Mouse (Mus musculus): ENCODE data around the gene Hmgxb4. TPM values are rescaled to one million over a fixed set of nuclear protein-coding genes. Genes with fewer than 3 reads are reported as not detected.
A peak's percentile ranks its signal among the peaks of the same experiment; 100 is the strongest.
"Not testable (repeated sequence)": the region's sequence is repeated elsewhere in the genome, so short reads cannot be mapped to it uniquely, and the experiment has no call there.

The Hmgxb4 gene
- polyA plus RNA-seq (2012; ENCODE audit: insufficient read depth, insufficient read length, low replicate concordance, missing spikeins) = not detected in 2 replicates

DNA sequence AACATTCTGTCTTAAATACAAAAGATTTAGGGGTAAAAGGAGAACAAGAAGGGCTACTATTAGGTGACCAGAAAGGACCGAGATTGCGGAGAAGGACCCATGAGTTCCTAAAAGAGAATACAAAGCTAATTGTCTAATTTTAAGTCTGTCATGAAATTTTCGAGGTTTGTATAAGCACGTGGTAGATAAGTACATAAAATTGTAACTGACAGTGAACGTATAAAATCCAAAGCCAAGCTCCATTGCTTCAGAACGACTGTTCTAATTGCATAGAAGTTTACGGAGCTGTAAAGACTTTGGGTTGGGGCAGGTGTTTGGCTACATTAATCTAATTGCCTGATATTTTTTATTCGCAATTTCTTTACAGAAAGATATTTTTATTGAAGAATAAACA, at the start of gene Hmgxb4:
TSS of gene Hmgxb4 (plus strand) at position 276 of the 394 bp plus-strand sequence.
- H3K4me3 ChIP-seq (ENCODE audit: insufficient read depth, low read depth, low read length) = peak within 1 kb of the TSS; percentile 70
- 1% methylated on average over 8 of the region's 8 CpGs for WGBS
- H3K4me1 ChIP-seq (ENCODE audit: control insufficient read depth, insufficient read depth, low read length) = peaks cover 2% of the 10 kb centered on the region; the same call in 1 of the 2 replicates
- no peak within 1 kb of the TSS for H3K27ac ChIP-seq (ENCODE audit: insufficient read depth, low read depth, low read length)
- no peak for TF ChIP-seq POLR2A (IDR thresholded peaks at IDR 0.05; ENCODE audit: insufficient read depth, low read depth, low read length)
- TF ChIP-seq CTCF (IDR thresholded peaks at IDR 0.05; ENCODE audit: insufficient read depth, low read depth, low read length) = no peak

DNA sequence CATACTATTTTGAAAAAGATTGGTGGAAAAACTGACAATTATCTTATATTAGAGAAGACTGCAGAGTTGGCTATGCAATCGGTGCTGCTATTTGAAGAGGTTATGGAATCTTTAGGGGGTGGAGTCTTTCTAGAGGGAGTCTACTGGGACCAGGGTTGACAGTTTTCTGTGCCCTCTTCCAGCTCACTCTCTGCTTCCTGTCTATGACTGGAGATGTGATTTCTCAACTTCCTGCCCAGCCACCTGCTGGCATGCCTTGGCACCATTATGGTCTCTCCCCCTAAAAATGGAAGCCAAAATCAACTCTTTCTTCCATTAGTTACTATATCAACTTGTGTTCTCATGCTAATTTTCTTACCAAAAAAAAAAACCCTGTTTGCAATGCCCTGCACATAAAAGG, 43.7 kb upstream of the Hmgxb4 start:
- no peak overlapping the region for H3K4me3 ChIP-seq (ENCODE audit: insufficient read depth, low read depth, low read length)
- H3K27ac ChIP-seq (ENCODE audit: insufficient read depth, low read depth, low read length) = no peak overlapping the region
- 82% methylated on average over 1 of the region's 1 CpGs for WGBS
- no peak for TF ChIP-seq POLR2A (IDR thresholded peaks at IDR 0.05; ENCODE audit: insufficient read depth, low read depth, low read length)
- TF ChIP-seq CTCF (IDR thresholded peaks at IDR 0.05; ENCODE audit: insufficient read depth, low read depth, low read length) = no peak
- H3K4me1 ChIP-seq (ENCODE audit: control insufficient read depth, insufficient read depth, low read length) = no peaks in the 10 kb centered on the region

- no peak for TF ChIP-seq CTCF (IDR thresholded peaks at IDR 0.05; ENCODE audit: insufficient read depth, low read depth, low read length)
- TF ChIP-seq POLR2A (IDR thresholded peaks at IDR 0.05; ENCODE audit: insufficient read depth, low read depth, low read length) = no peak
These were observed 29.2 kb upstream of the Hmgxb4 start for GRCm38 (mm10) chr8:74963983-74964382.

GRCm38 (mm10) chr8:74970286-74970685, 22.9 kb upstream of the Hmgxb4 start:
- H3K4me1 ChIP-seq (ENCODE audit: control insufficient read depth, insufficient read depth, low read length); H3K4me3 ChIP-seq (ENCODE audit: insufficient read depth, low read depth, low read length); H3K27ac ChIP-seq (ENCODE audit: insufficient read depth, low read depth, low read length): not testable (repeated sequence)
- WGBS = 97% methylated on average over 3 of the region's 3 CpGs

More at GRCm38 (mm10) chr8:74963983-74964382, 29.2 kb upstream of the Hmgxb4 start:
- no peak overlapping the region for H3K4me3 ChIP-seq (ENCODE audit: insufficient read depth, low read depth, low read length)
- H3K4me1 ChIP-seq (ENCODE audit: control insufficient read depth, insufficient read depth, low read length) = no peaks in the 10 kb centered on the region
- no peak overlapping the region for H3K27ac ChIP-seq (ENCODE audit: insufficient read depth, low read depth, low read length)
- WGBS = 84% methylated on average over 5 of the region's 5 CpGs

DNA sequence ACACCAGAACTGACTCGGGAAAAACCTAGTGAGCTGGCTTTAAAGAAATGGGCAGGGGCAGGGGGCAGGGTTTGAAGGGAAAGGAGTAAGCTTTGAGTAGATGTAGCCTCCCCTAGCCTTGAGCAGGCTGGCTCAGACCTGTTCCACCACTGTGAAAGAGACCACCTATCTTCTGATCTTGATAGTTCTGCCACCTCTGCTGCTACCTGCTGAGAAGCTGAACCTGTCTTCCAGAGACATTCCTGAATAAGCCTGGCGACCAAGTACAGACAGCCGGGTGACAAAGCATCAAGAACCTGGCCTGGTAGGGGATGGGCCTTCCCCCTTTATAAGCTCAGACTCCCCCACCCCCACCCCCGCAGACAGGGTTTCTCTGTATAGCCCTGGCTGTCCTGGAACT, 21.5 kb upstream of the Hmgxb4 start:
- TF ChIP-seq CTCF (IDR thresholded peaks at IDR 0.05; ENCODE audit: insufficient read depth, low read depth, low read length) (no peak), POLR2A (IDR thresholded peaks at IDR 0.05; ENCODE audit: insufficient read depth, low read depth, low read length) (no peak)
- WGBS = 86% methylated on average over 4 of the region's 4 CpGs
- Histone ChIP-seq H3K4me3 (ENCODE audit: insufficient read depth, low read depth, low read length) (no peak overlapping the region), H3K4me1 (ENCODE audit: control insufficient read depth, insufficient read depth, low read length) (no peaks in the 10 kb centered on the region), H3K27ac (ENCODE audit: insufficient read depth, low read depth, low read length) (no peak overlapping the region)

DNA sequence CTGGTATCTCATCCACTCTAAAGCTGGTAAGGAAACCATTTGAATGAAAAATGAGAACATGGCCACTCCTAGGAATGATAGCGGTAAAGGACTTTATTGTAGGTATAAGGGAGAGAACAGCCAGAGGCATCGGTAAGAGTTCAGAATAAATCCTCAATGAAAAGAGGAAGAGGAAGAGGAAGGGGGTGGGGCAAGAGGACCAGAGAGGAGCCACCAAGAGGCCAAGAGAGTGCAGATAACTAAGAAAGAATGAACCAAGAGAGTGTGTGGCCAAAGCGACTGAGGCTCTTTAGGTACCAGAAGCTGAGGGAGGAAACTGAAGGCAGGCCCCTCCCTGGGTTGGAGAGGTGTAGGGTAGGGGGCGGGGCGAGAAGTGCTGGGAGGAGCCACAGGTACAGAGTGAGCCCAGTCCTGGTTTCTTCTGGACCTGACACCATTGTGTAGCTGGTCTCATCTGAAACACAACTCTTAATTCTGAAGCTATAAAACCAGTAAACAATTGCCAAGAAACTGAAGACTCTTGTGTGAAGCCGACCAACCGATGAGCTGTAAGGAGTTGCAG, 20.8 kb upstream of the Hmgxb4 start:
- 84% methylated on average over 7 of the region's 7 CpGs for WGBS
- TF ChIP-seq CTCF (IDR thresholded peaks at IDR 0.05; ENCODE audit: insufficient read depth, low read depth, low read length) (no peak), POLR2A (IDR thresholded peaks at IDR 0.05; ENCODE audit: insufficient read depth, low read depth, low read length) (no peak)
- Histone ChIP-seq H3K4me1 (ENCODE audit: control insufficient read depth, insufficient read depth, low read length) (no peaks in the 10 kb centered on the region), H3K4me3 (ENCODE audit: insufficient read depth, low read depth, low read length) (no peak overlapping the region), H3K27ac (ENCODE audit: insufficient read depth, low read depth, low read length) (no peak overlapping the region)

DNA sequence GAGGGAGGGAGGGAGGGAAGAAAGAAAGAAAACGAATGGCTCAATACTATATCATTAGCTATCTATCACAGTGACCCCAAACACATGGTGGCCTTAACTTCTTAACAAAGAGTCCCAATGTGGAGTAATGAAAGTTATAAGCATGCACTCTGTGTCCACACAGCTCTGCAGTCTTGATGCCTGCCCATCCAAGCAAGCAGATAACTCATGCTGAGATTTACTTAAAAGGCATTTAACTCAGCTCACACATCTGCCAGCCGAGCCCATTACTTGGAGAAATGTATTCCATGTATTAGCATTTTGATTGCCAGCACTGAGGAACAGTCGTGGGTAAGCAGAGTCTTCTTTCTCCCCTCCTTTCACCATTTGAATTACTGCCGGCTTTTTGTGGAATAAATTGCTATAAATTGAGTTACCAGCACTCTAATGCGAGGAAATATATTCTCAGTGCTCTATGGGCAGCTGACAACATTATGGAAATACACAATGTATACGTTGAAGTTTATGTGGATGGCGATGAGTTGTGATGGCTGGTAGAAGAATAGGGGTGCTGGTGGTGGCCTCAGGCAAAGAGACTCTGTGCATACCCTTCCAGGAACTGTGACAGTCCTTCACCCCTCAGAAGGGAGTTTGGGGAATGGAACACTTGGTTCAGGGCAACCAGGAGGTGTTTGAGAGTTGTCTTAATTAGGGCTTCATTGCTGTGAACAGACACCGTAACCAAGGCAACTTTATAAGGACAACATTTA, 19.9 kb upstream of the Hmgxb4 start:
- WGBS = 58% methylated on average over 8 of the region's 8 CpGs
- TF ChIP-seq POLR2A (IDR thresholded peaks at IDR 0.05; ENCODE audit: insufficient read depth, low read depth, low read length) = no peak
- TF ChIP-seq CTCF (IDR thresholded peaks at IDR 0.05; ENCODE audit: insufficient read depth, low read depth, low read length) = no peak
- H3K27ac ChIP-seq (ENCODE audit: insufficient read depth, low read depth, low read length) = no peak overlapping the region
- H3K4me3 ChIP-seq (ENCODE audit: insufficient read depth, low read depth, low read length) = no peak overlapping the region
- H3K4me1 ChIP-seq (ENCODE audit: control insufficient read depth, insufficient read depth, low read length) = no peaks in the 10 kb centered on the region

- TF ChIP-seq POLR2A (IDR thresholded peaks at IDR 0.05; ENCODE audit: insufficient read depth, low read depth, low read length) = no peak
- no peak for TF ChIP-seq CTCF (IDR thresholded peaks at IDR 0.05; ENCODE audit: insufficient read depth, low read depth, low read length)
- no peaks in the 10 kb centered on the region for H3K4me1 ChIP-seq (ENCODE audit: control insufficient read depth, insufficient read depth, low read length)
- H3K27ac ChIP-seq (ENCODE audit: insufficient read depth, low read depth, low read length) = no peak overlapping the region
- 87% methylated on average over 2 of the region's 2 CpGs for WGBS
- no peak overlapping the region for H3K4me3 ChIP-seq (ENCODE audit: insufficient read depth, low read depth, low read length)
These were observed 19.3 kb upstream of the Hmgxb4 start for GRCm38 (mm10) chr8:74973904-74974303.

DNA sequence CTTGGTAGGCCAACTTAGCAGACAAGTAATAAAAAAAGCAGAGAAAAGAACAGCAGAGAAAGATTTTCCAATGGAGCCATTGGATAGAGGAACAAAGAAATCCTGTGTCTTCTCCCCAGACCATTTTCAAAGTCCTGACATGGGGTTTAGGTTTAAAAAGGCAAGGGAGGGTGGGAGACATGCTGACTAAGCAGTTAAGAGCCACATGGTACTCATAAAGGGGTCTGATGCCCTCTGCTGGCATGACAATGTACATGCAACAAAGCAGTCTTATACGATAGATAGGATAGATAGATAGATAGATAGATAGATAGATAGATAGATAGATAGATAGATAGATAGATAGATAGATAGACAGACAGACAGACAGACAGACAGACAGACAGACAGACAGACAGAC, 15.7 kb upstream of the Hmgxb4 start:
- Histone ChIP-seq H3K27ac (ENCODE audit: insufficient read depth, low read depth, low read length) (no peak overlapping the region), H3K4me1 (ENCODE audit: control insufficient read depth, insufficient read depth, low read length) (no peaks in the 10 kb centered on the region), H3K4me3 (ENCODE audit: insufficient read depth, low read depth, low read length) (no peak overlapping the region)
- TF ChIP-seq POLR2A (IDR thresholded peaks at IDR 0.05; ENCODE audit: insufficient read depth, low read depth, low read length) (no peak), CTCF (IDR thresholded peaks at IDR 0.05; ENCODE audit: insufficient read depth, low read depth, low read length) (no peak)
- 54% methylated on average over 1 of the region's 1 CpGs for WGBS

All from olfactory bulb, adult 2 months (tissue).